ENCODE assay signal across 17 mouse cellular contexts in the genomic region with DNA sequence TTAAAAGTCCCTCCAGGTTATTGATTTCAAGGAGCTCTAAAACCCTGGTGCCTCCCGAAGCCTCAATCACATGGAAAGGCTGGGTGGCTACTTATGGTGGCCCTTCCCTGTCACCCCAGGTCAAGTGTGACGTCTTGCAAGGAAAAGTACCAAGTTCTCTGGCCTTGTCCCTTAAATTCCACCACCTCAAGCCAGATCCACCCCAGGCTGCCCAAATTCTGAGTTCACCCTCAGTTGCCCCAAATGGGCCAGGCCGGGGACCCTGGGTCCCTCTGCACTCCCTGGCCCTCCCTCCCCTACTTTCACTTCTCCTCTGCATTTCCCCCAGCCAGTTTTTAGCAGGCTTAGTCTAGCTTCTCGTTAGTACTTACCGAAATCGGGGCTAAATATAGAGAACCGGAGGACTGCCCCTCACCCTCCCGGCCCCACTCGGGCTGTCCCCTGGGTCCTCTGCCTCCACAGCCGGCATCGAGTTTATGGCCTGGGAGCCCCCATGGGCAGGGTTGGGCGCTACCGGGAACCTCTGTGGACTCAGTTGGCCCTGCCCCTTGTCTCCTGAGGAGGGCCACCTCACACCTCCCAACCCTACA. TPM values are rescaled to one million over a fixed set of nuclear protein-coding genes. Genes with fewer than 3 reads are reported as not detected.
DNase-seq lines count a peak whose midpoint lies in the region; ATAC-seq and TF ChIP-seq lines count a peak whose summit lies in the region.
"Had no signal": no experiment of that assay in that cellular context is flagged by ENCODE, and none has a peak within 500 bp of the region (broad histone marks: within the 10 kb centered on the region; RNA-seq: fewer than 3 reads in every experiment).

No protein-coding gene starts in this region.

- no peak overlapping the region for H3K4me2 ChIP-seq in lung, postnatal 0 days (replicated peaks; ENCODE audit: low read depth, low read length)
- H3K4me2 ChIP-seq in liver, embryonic 11.5 days, result 0 out of 2 replicates have a peak overlapping the region, but pooled peaks have one; percentile 17
- H3K4me2 ChIP-seq: midbrain, embryonic 13.5 days had no signal

- H3K9me3 ChIP-seq in lung, postnatal 0 days (ENCODE audit: low read length), result no peaks in the 10 kb centered on the region
- H3K9me3 ChIP-seq in liver, embryonic 11.5 days (ENCODE audit: control insufficient read depth, low read length), result no peaks in the 10 kb centered on the region
- H3K9me3 ChIP-seq: midbrain, embryonic 13.5 days had no signal

- no peak for ATAC-seq in lung, postnatal 0 days
- ATAC-seq in liver, embryonic 11.5 days (replicated peaks; ENCODE audit: low FRiP score), result no peak
- ATAC-seq in megakaryocyte, adult 5-6 weeks (ENCODE audit: poor library complexity, severe bottlenecking), result peak; percentile 33; the same call in 1 of the 2 replicates
- ATAC-seq: forebrain, embryonic 16.5 days; inflammation-experienced regulatory T-cells, adult 6 months; midbrain, embryonic 13.5 days had no signal

- H3K4me3 ChIP-seq in lung, adult 2 months (replicated peaks; ENCODE audit: extremely low read depth, low read depth, low read length), result peak overlapping the region; percentile 37
- H3K4me3 ChIP-seq in lung, postnatal 0 days (ENCODE audit: low read depth, low read length), result no peak overlapping the region
- no peak overlapping the region for H3K4me3 ChIP-seq in liver, embryonic 11.5 days (ENCODE audit: low read depth, low read length)
- H3K4me3 ChIP-seq: left cerebral cortex, adult 2 months; midbrain, embryonic 13.5 days had no signal

- DNase-seq in lung, adult 2 months, result no peak
- no peak for DNase-seq in lung, postnatal 0 days (ENCODE audit: low spot score)
- DNase-seq in liver, embryonic 11.5 days (ENCODE audit: low spot score), result no peak
- DNase-seq in spleen, postnatal 36 days (ENCODE audit: low spot score in 2 of 2), result peak; percentile 93
- no peak for DNase-seq in left cerebral cortex, postnatal 25 days (ENCODE audit: low spot score in 2 of 2)
- no peak for DNase-seq in urinary bladder, postnatal 25 days (ENCODE audit: low spot score)
- no peak for DNase-seq in urinary bladder, postnatal 10 days (ENCODE audit: low spot score)
- DNase-seq: adrenal gland, adult 2 months; gastrocnemius, postnatal 10 days; kidney, postnatal 25 days; retina, postnatal 1 day; thymus, postnatal 14 days had no signal

- H3K27me3 ChIP-seq in lung, postnatal 0 days (replicated peaks; ENCODE audit: insufficient read depth, low read length), result peaks cover 17% of the 10 kb centered on the region
- peaks cover 27% of the 10 kb centered on the region for H3K27me3 ChIP-seq in liver, embryonic 11.5 days (replicated peaks; ENCODE audit: control insufficient read depth, insufficient read depth, low read length)

- H3K36me3 ChIP-seq in lung, postnatal 0 days (ENCODE audit: insufficient read depth, low read length), result no peaks in the 10 kb centered on the region
- H3K36me3 ChIP-seq in liver, embryonic 11.5 days (ENCODE audit: control insufficient read depth, insufficient read depth, low read length), result no peaks in the 10 kb centered on the region
- H3K36me3 ChIP-seq: midbrain, embryonic 13.5 days had no signal

- no peak for TF ChIP-seq POLR2A in lung, adult 2 months (IDR thresholded peaks at IDR 0.05; ENCODE audit: borderline replicate concordance, extremely low read depth, low read depth, low read length)

- no peak for TF ChIP-seq EP300 in lung, postnatal 0 days (IDR thresholded peaks at IDR 0.05)

- no peaks in the 10 kb centered on the region for H3K4me1 ChIP-seq in lung, adult 2 months (ENCODE audit: control insufficient read depth, insufficient read depth, low read length)
- no peaks in the 10 kb centered on the region for H3K4me1 ChIP-seq in lung, postnatal 0 days (ENCODE audit: insufficient read depth, low read depth, low read length)
- peaks cover 4% of the 10 kb centered on the region for H3K4me1 ChIP-seq in liver, embryonic 11.5 days (replicated peaks; ENCODE audit: control insufficient read depth, insufficient read depth, low read length)

- 45% methylated on average over 13 of the region's 13 CpGs for WGBS in lung, adult 2 months
- WGBS in lung, postnatal 0 days, result 41% methylated on average over 12 of the region's 13 CpGs
- WGBS in liver, embryonic 11.5 days, result 46% methylated on average over 13 of the region's 13 CpGs

- no peak overlapping the region for H3K27ac ChIP-seq in lung, postnatal 0 days (ENCODE audit: low read length)
- H3K27ac ChIP-seq in liver, embryonic 11.5 days (ENCODE audit: low read depth, low read length), result no peak overlapping the region
- H3K27ac ChIP-seq: left cerebral cortex, adult 2 months; midbrain, embryonic 13.5 days had no signal

- no peak for TF ChIP-seq CTCF in lung, adult 2 months (IDR thresholded peaks at IDR 0.05; ENCODE audit: insufficient read depth, low read length)
- TF ChIP-seq CTCF in lung, postnatal 0 days (IDR thresholded peaks at IDR 0.05), result no peak

- intact Hi-C loops in left cerebral cortex, postnatal 25 days (cut with DNase I), result no loop called here

- H3K9ac ChIP-seq in lung, postnatal 0 days (replicated peaks; ENCODE audit: low read depth), result no peak overlapping the region
- H3K9ac ChIP-seq in liver, embryonic 11.5 days (ENCODE audit: low read depth, low read length), result no peak overlapping the region
- H3K9ac ChIP-seq: midbrain, embryonic 13.5 days had no signal

RNA-seq across cellular contexts. Expression of gene Pou2f2, which starts 50.0 kb away (rescaled TPM):
- 6.0 and 6.1 TPM in 2 replicates for polyA plus RNA-seq in lung, adult 2 months (2012; rRNA removed)
- 0.98 and 1.4 TPM in 2 replicates for polyA plus RNA-seq in lung, postnatal 0 days (2015; fragmentation: Nextera tagmentation; extraction: Ambion mirVana)
- 2.2 and 3.2 TPM in 2 replicates for polyA plus RNA-seq in liver, embryonic 11.5 days (2014; fragmentation: Nextera tagmentation; extraction: Ambion mirVana)
- 30.1 and 31.6 TPM in 2 replicates for total RNA-seq in megakaryocyte, adult 5-6 weeks (2015)
- 5.2 and 6.1 TPM in 2 replicates for total RNA-seq in megakaryocyte, adult 5-6 weeks (2017)
- total RNA-seq in left cerebral cortex, postnatal 25 days (2021), result 10 to 100 TPM; 11.8 to 13.7 TPM

RNA-seq across cellular contexts. Expression of gene Zfp574, which starts 57.1 kb away (rescaled TPM):
- polyA plus RNA-seq in lung, adult 2 months (2012; rRNA removed), result 46.8 and 48.4 TPM in 2 replicates
- 19.8 and 20.1 TPM in 2 replicates for polyA plus RNA-seq in lung, postnatal 0 days (2015; fragmentation: Nextera tagmentation; extraction: Ambion mirVana)
- 22.8 and 23.1 TPM in 2 replicates for polyA plus RNA-seq in liver, embryonic 11.5 days (2014; fragmentation: Nextera tagmentation; extraction: Ambion mirVana)
- 6.7 and 6.8 TPM in 2 replicates for total RNA-seq in megakaryocyte, adult 5-6 weeks (2015)
- 6.8 and 7.2 TPM in 2 replicates for total RNA-seq in megakaryocyte, adult 5-6 weeks (2017)
- total RNA-seq in left cerebral cortex, postnatal 25 days (2021), result 10 to 100 TPM; 31.4 to 37.0 TPM

RNA-seq across cellular contexts. Expression of gene Grik5, which starts 57.3 kb away (rescaled TPM):
- polyA plus RNA-seq in lung, adult 2 months (2012; rRNA removed), result 28.5 and 31.1 TPM in 2 replicates
- 1.9 and 2.9 TPM in 2 replicates for polyA plus RNA-seq in lung, postnatal 0 days (2015; fragmentation: Nextera tagmentation; extraction: Ambion mirVana)
- polyA plus RNA-seq in liver, embryonic 11.5 days (2014; fragmentation: Nextera tagmentation; extraction: Ambion mirVana), result 3.5 and 5.3 TPM in 2 replicates
- 1.1 and 1.6 TPM in 2 replicates for total RNA-seq in megakaryocyte, adult 5-6 weeks (2015)
- total RNA-seq in megakaryocyte, adult 5-6 weeks (2017), result 2.0 and 2.6 TPM in 2 replicates
- total RNA-seq in left cerebral cortex, postnatal 25 days (2021), result 100 to 1,000 TPM; 215 to 242 TPM

Comparison
In these comparisons a context has a peak if more than half of its experiments do, and no peak if none do; other contexts are left out.
1. DNase-seq: peak in spleen, postnatal 36 days (2 of 2); none in lung, adult 2 months (single experiment), lung, postnatal 0 days (single experiment), liver, embryonic 11.5 days (single experiment), left cerebral cortex, postnatal 25 days (0 of 2), urinary bladder, postnatal 25 days (single experiment) and urinary bladder, postnatal 10 days (single experiment).